Mouse (Mus musculus): ENCODE data around the gene Shd. TPM values are rescaled to one million over a fixed set of nuclear protein-coding genes. Genes with fewer than 3 reads are reported as not detected.

The Shd gene
- total and polyA plus RNA-seq, 2 experiments = 0.35 TPM; not detected in 1

DNA sequence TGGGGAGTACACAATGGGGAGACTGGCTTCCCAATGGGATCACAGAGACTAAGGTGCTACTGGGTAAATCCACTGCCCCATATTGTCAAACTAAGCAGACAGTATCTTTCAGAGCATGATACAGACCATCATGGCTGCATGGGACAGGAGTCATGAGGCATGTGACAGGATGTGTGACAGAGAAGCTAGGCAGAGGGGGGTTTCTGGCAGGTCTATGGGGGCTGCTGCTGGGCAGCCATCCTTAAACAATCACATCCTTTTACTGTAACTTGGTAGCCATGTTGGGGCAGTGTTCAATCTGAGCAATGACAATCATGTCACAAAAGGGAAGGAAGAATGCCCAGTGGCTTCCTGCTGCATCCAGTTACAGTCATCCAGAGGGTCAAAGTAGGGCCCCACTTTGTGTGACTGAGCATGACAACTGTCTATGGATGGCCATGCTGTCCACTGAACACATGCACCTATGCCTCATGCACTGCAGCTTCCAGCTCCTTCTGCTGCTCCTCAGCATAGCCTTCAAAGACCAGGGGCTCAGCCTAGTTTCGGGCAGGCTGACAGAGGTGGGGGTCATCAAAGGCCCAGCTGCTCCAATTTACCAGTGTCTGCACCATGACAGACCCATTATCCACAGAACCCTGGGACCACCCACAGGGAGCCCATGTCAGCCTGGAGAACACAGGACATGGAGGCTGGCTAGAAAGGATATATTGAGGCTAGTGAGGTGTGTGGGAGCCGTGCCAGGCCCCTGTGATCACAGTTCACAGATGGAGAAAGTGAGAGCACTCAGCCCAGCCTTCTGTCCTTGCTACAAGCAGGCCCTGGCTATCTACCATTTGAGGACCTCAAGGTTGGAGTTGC lies 52.1 kb downstream of the Shd start:
- H3K4me3 ChIP-seq (ENCODE audit: insufficient read depth, low read depth, low read length) = no peak overlapping the region
- H3K4me1 ChIP-seq (ENCODE audit: control insufficient read depth, insufficient read depth, low read length) = peaks cover 20% of the 10 kb centered on the region
- 89% methylated on average over 2 of the region's 2 CpGs for WGBS
- DNase-seq (ENCODE audit: extremely low read depth, low read depth, low spot score) = no peak
- no peak for TF ChIP-seq POLR2A (IDR thresholded peaks at IDR 0.05; ENCODE audit: extremely low read depth, insufficient read depth, low read length)
- TF ChIP-seq CTCF (IDR thresholded peaks at IDR 0.05; ENCODE audit: low read depth, low read length) = no peak
- no peak overlapping the region for H3K9ac ChIP-seq (ENCODE audit: low read depth, low read length)
- H3K27me3 ChIP-seq (ENCODE audit: control insufficient read depth, insufficient read depth, low read length) = no peaks in the 10 kb centered on the region
- no peak overlapping the region; the same call in 1 of the 2 replicates for H3K27ac ChIP-seq (replicated peaks; ENCODE audit: insufficient read depth, low read depth, low read length)
- H3K79me2 ChIP-seq (ENCODE audit: control insufficient read depth, insufficient read depth, low read length) = peaks cover 43% of the 10 kb centered on the region
- H3K36me3 ChIP-seq (ENCODE audit: control insufficient read depth, insufficient read depth, low read length) = no peaks in the 10 kb centered on the region

DNA sequence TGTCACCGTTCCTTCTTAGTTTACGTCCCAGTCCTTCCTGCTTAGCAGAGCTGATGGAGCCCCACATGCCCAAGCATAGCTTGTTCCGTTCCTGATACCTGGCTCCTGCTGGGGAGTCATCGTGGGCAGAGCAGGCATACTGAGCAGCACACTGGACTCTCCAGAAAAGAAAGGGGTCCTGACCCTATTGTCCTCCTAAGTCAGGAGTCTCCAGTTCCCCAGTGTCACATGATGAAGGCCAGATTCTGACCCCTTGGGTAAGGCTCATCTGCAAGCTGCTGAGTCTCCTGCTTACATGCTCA lies 52.7 kb downstream of the Shd start:
- H3K79me2 ChIP-seq (ENCODE audit: control insufficient read depth, insufficient read depth, low read length) = peaks cover 43% of the 10 kb centered on the region
- no peak overlapping the region for H3K4me3 ChIP-seq (ENCODE audit: insufficient read depth, low read depth, low read length)
- DNase-seq (ENCODE audit: extremely low read depth, low read depth, low spot score) = no peak
- H3K9ac ChIP-seq (ENCODE audit: low read depth, low read length) = no peak overlapping the region
- WGBS = 76% methylated on average over 4 of the region's 4 CpGs
- TF ChIP-seq CTCF (IDR thresholded peaks at IDR 0.05; ENCODE audit: low read depth, low read length) = no peak
- no peak for TF ChIP-seq POLR2A (IDR thresholded peaks at IDR 0.05; ENCODE audit: extremely low read depth, insufficient read depth, low read length)
- peaks cover 26% of the 10 kb centered on the region for H3K4me1 ChIP-seq (ENCODE audit: control insufficient read depth, insufficient read depth, low read length)
- no peaks in the 10 kb centered on the region for H3K27me3 ChIP-seq (ENCODE audit: control insufficient read depth, insufficient read depth, low read length)
- H3K27ac ChIP-seq (replicated peaks; ENCODE audit: insufficient read depth, low read depth, low read length) = no peak overlapping the region; the same call in 1 of the 2 replicates
- H3K36me3 ChIP-seq (ENCODE audit: control insufficient read depth, insufficient read depth, low read length) = no peaks in the 10 kb centered on the region

DNA sequence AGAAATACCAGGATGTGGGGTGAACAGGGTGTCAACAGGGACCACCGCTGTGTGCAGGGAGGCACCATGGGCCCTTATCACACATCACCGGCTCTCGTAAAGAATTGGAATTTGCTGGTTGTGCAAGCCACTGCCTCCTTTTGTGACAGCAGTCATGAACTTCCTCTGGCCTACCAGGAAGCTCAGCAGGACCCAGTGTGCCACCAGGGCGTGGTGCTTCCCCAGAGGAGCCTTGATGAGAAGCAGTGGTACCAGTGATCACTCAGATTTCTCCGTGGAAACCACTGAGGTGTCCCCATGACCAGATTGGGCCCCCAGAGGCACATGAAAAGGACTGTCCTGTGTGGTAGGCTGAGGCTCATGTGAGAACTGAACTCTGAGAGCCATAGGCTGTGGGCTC lies 53.1 kb downstream of the Shd start:
- H3K4me3 ChIP-seq (ENCODE audit: insufficient read depth, low read depth, low read length) = no peak overlapping the region
- H3K79me2 ChIP-seq (ENCODE audit: control insufficient read depth, insufficient read depth, low read length) = peaks cover 43% of the 10 kb centered on the region
- WGBS = 63% methylated on average over 5 of the region's 5 CpGs
- peaks cover 30% of the 10 kb centered on the region for H3K4me1 ChIP-seq (ENCODE audit: control insufficient read depth, insufficient read depth, low read length)
- no peak overlapping the region for H3K9ac ChIP-seq (ENCODE audit: low read depth, low read length)
- H3K36me3 ChIP-seq (ENCODE audit: control insufficient read depth, insufficient read depth, low read length) = no peaks in the 10 kb centered on the region
- TF ChIP-seq CTCF (IDR thresholded peaks at IDR 0.05; ENCODE audit: low read depth, low read length) = no peak
- no peak for TF ChIP-seq POLR2A (IDR thresholded peaks at IDR 0.05; ENCODE audit: extremely low read depth, insufficient read depth, low read length)
- DNase-seq (ENCODE audit: extremely low read depth, low read depth, low spot score) = no peak
- no peaks in the 10 kb centered on the region for H3K27me3 ChIP-seq (ENCODE audit: control insufficient read depth, insufficient read depth, low read length)
- H3K27ac ChIP-seq (replicated peaks; ENCODE audit: insufficient read depth, low read depth, low read length) = peak overlapping the region; percentile 36; the same call in 1 of the 2 replicates

GRCm38 (mm10) chr17:56024476-56024875 lies 54.2 kb downstream of the Shd start:
- no peaks in the 10 kb centered on the region for H3K36me3 ChIP-seq (ENCODE audit: control insufficient read depth, insufficient read depth, low read length)
- H3K27ac ChIP-seq (replicated peaks; ENCODE audit: insufficient read depth, low read depth, low read length) = no peak overlapping the region
- H3K4me3 ChIP-seq (ENCODE audit: insufficient read depth, low read depth, low read length) = no peak overlapping the region
- H3K79me2 ChIP-seq (ENCODE audit: control insufficient read depth, insufficient read depth, low read length) = peaks cover 46% of the 10 kb centered on the region
- WGBS = 58% methylated on average over 2 of the region's 2 CpGs
- peaks cover 33% of the 10 kb centered on the region for H3K4me1 ChIP-seq (ENCODE audit: control insufficient read depth, insufficient read depth, low read length)
- no peak overlapping the region for H3K9ac ChIP-seq (ENCODE audit: low read depth, low read length)
- no peak for TF ChIP-seq CTCF (IDR thresholded peaks at IDR 0.05; ENCODE audit: low read depth, low read length)
- TF ChIP-seq POLR2A (IDR thresholded peaks at IDR 0.05; ENCODE audit: extremely low read depth, insufficient read depth, low read length) = no peak
- no peaks in the 10 kb centered on the region for H3K27me3 ChIP-seq (ENCODE audit: control insufficient read depth, insufficient read depth, low read length)
- DNase-seq (ENCODE audit: extremely low read depth, low read depth, low spot score) = no peak

DNA sequence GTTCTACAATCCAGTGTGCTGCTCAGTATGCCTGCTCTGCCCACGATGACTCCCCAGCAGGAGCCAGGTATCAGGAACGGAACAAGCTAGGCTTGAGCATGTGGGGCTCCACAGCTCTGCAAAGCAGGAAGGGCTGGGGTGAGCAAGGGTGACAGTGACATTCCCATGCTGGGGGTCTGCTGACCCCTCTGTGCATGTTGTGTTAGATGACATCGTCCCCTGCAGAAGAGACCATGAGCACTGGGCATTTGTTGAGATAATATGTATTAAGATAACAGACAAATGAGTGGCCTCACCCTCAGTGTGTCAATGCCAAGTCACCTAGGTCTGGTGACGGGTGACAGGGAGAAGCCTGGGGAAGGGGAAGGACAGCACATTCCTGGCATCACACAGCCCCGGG lies 54.7 kb downstream of the Shd start:
- H3K27ac ChIP-seq (replicated peaks; ENCODE audit: insufficient read depth, low read depth, low read length) = no peak overlapping the region
- peaks cover 33% of the 10 kb centered on the region for H3K4me1 ChIP-seq (ENCODE audit: control insufficient read depth, insufficient read depth, low read length)
- 71% methylated on average over 5 of the region's 5 CpGs for WGBS
- no peak overlapping the region for H3K4me3 ChIP-seq (ENCODE audit: insufficient read depth, low read depth, low read length)
- H3K36me3 ChIP-seq (ENCODE audit: control insufficient read depth, insufficient read depth, low read length) = no peaks in the 10 kb centered on the region
- no peak for DNase-seq (ENCODE audit: extremely low read depth, low read depth, low spot score)
- H3K9ac ChIP-seq (ENCODE audit: low read depth, low read length) = no peak overlapping the region
- no peak for TF ChIP-seq CTCF (IDR thresholded peaks at IDR 0.05; ENCODE audit: low read depth, low read length)
- TF ChIP-seq POLR2A (IDR thresholded peaks at IDR 0.05; ENCODE audit: extremely low read depth, insufficient read depth, low read length) = no peak
- no peaks in the 10 kb centered on the region for H3K27me3 ChIP-seq (ENCODE audit: control insufficient read depth, insufficient read depth, low read length)
- H3K79me2 ChIP-seq (ENCODE audit: control insufficient read depth, insufficient read depth, low read length) = peaks cover 48% of the 10 kb centered on the region

Other genes with a start within 250 kb of the Shd start
- gene Adgre4, start 220.5 kb upstream of the Shd start, total RNA-seq (2014; rRNA removed) = 7.5 and 8.2 TPM in 2 replicates
- gene Adgre4, start 220.5 kb upstream of the Shd start, polyA plus RNA-seq (2012; rRNA removed) = 1.1 and 2.4 TPM in 2 replicates
- 4.7 and 5.2 TPM in 2 replicates for gene Zfp119a, start 91.5 kb upstream of the Shd start, total RNA-seq (2014; rRNA removed)
- 0.24 and 0.35 TPM in 2 replicates for gene Zfp119a, start 91.5 kb upstream of the Shd start, polyA plus RNA-seq (2012; rRNA removed)
- 5.8 and 8.3 TPM in 2 replicates for gene Zfp959, start 78.4 kb upstream of the Shd start, total RNA-seq (2014; rRNA removed)
- 0.77 and 1.2 TPM in 2 replicates for gene Zfp959, start 78.4 kb upstream of the Shd start, polyA plus RNA-seq (2012; rRNA removed)
- gene Zfp119b, start 21.0 kb upstream of the Shd start, total RNA-seq (2014; rRNA removed) = 3.1 and 4.3 TPM in 2 replicates
- gene Zfp119b, start 21.0 kb upstream of the Shd start, polyA plus RNA-seq (2012; rRNA removed) = 0.26 and 0.40 TPM in 2 replicates
- gene Ebi3, start 17.8 kb upstream of the Shd start, total RNA-seq (2014; rRNA removed) = 0.18 and 1.3 TPM in 2 replicates
- gene Ebi3, start 17.8 kb upstream of the Shd start, polyA plus RNA-seq (2012; rRNA removed) = 0.61 and 2.3 TPM in 2 replicates
- gene Yju2, start 11.4 kb upstream of the Shd start, total RNA-seq (2014; rRNA removed) = 3.6 and 4.1 TPM in 2 replicates
- 3.4 and 4.1 TPM in 2 replicates for gene Yju2, start 11.4 kb upstream of the Shd start, polyA plus RNA-seq (2012; rRNA removed)
- gene Fsd1, start 16.0 kb downstream of the Shd start, total RNA-seq (2014; rRNA removed) = not detected in 2 replicates
- gene Fsd1, start 16.0 kb downstream of the Shd start, polyA plus RNA-seq (2012; rRNA removed) = not detected in 2 replicates
- gene Stap2, start 35.1 kb downstream of the Shd start, total RNA-seq (2014; rRNA removed) = 30.9 and 35.3 TPM in 2 replicates
- gene Stap2, start 35.1 kb downstream of the Shd start, polyA plus RNA-seq (2012; rRNA removed) = 38.8 and 44.8 TPM in 2 replicates
- gene Mpnd, start 35.2 kb downstream of the Shd start, total RNA-seq (2014; rRNA removed) = 86.2 and 93.2 TPM in 2 replicates
- gene Mpnd, start 35.2 kb downstream of the Shd start, polyA plus RNA-seq (2012; rRNA removed) = 142 and 175 TPM in 2 replicates
- 8.8 and 10.5 TPM in 2 replicates for gene Sh3gl1, start 66.2 kb downstream of the Shd start, total RNA-seq (2014; rRNA removed)
- gene Sh3gl1, start 66.2 kb downstream of the Shd start, polyA plus RNA-seq (2012; rRNA removed) = 33.5 and 40.0 TPM in 2 replicates
- gene Chaf1a, start 70.0 kb downstream of the Shd start, total RNA-seq (2014; rRNA removed) = 0.37 and 0.81 TPM in 2 replicates
- gene Chaf1a, start 70.0 kb downstream of the Shd start, polyA plus RNA-seq (2012; rRNA removed) = 0.26 and 0.31 TPM in 2 replicates
- 34.9 and 42.9 TPM in 2 replicates for gene Ubxn6, start 104.6 kb downstream of the Shd start, total RNA-seq (2014; rRNA removed)
- gene Ubxn6, start 104.6 kb downstream of the Shd start, polyA plus RNA-seq (2012; rRNA removed) = 55.8 and 56.0 TPM in 2 replicates
- 11.3 and 13.8 TPM in 2 replicates for gene Hdgfl2, start 109.2 kb downstream of the Shd start, total RNA-seq (2014; rRNA removed)
- gene Hdgfl2, start 109.2 kb downstream of the Shd start, polyA plus RNA-seq (2012; rRNA removed) = 29.0 and 30.2 TPM in 2 replicates
- 2.1 and 2.3 TPM in 2 replicates for gene Plin4, start 139.3 kb downstream of the Shd start, total RNA-seq (2014; rRNA removed)
- 1.8 and 2.8 TPM in 2 replicates for gene Plin4, start 139.3 kb downstream of the Shd start, polyA plus RNA-seq (2012; rRNA removed)
- gene Plin5, start 147.1 kb downstream of the Shd start, total RNA-seq (2014; rRNA removed) = 19.2 and 24.6 TPM in 2 replicates
- 42.7 and 58.2 TPM in 2 replicates for gene Plin5, start 147.1 kb downstream of the Shd start, polyA plus RNA-seq (2012; rRNA removed)
- 90.0 and 116 TPM in 2 replicates for gene Lrg1, start 151.5 kb downstream of the Shd start, total RNA-seq (2014; rRNA removed)
- 543 and 600 TPM in 2 replicates for gene Lrg1, start 151.5 kb downstream of the Shd start, polyA plus RNA-seq (2012; rRNA removed)
- 1.3 TPM in 2 replicates for gene Sema6b, start 169.9 kb downstream of the Shd start, total RNA-seq (2014; rRNA removed)
- 2.7 and 3.9 TPM in 2 replicates for gene Sema6b, start 169.9 kb downstream of the Shd start, polyA plus RNA-seq (2012; rRNA removed)
- gene Tnfaip8l1, start 192.0 kb downstream of the Shd start, total RNA-seq (2014; rRNA removed) = 16.2 and 20.9 TPM in 2 replicates
- gene Tnfaip8l1, start 192.0 kb downstream of the Shd start, polyA plus RNA-seq (2012; rRNA removed) = 21.8 and 25.5 TPM in 2 replicates
- 89.4 and 91.1 TPM in 2 replicates for gene Mydgf, start 213.5 kb downstream of the Shd start, total RNA-seq (2014; rRNA removed)
- 81.1 and 86.0 TPM in 2 replicates for gene Mydgf, start 213.5 kb downstream of the Shd start, polyA plus RNA-seq (2012; rRNA removed)
- gene Dpp9, start 248.4 kb downstream of the Shd start, total RNA-seq (2014; rRNA removed) = 10.7 and 20.1 TPM in 2 replicates
- gene Dpp9, start 248.4 kb downstream of the Shd start, polyA plus RNA-seq (2012; rRNA removed) = 55.4 and 60.3 TPM in 2 replicates

Measured in liver, adult 2 months (tissue).